Mouse (Mus musculus): Measurements from ENCODE around the gene Heca.
"Not testable (repeated sequence)": the region's sequence is repeated elsewhere in the genome, so short reads cannot be mapped to it uniquely, and the experiment has no call there.

The Heca gene

GRCm38 (mm10) chr10:17878002-17878919 lies 69.6 kb downstream of the Heca start:
- no peak for DNase-seq

- DNase-seq, result peak; percentile 49 to 57
Measured at GRCm38 (mm10) chr10:17869822-17870662, 77.8 kb downstream of the Heca start.

GRCm38 (mm10) chr10:17860701-17861480 lies 87.0 kb downstream of the Heca start:
- no peak for DNase-seq

GRCm38 (mm10) chr10:17857647-17858261 lies 90.1 kb downstream of the Heca start:
- DNase-seq, result no peak

GRCm38 (mm10) chr10:17844781-17845537 lies 102.9 kb downstream of the Heca start:
- DNase-seq, result no peak

- DNase-seq, result no peak
Measured at GRCm38 (mm10) chr10:17842030-17842429, 105.8 kb downstream of the Heca start.

- no peak for DNase-seq
Measured at GRCm38 (mm10) chr10:17836275-17836674, 111.6 kb downstream of the Heca start.

- no peak for DNase-seq
Measured at GRCm38 (mm10) chr10:17835031-17835430, 112.8 kb downstream of the Heca start.

- DNase-seq, result no peak
Measured at GRCm38 (mm10) chr10:17831041-17831440, 116.8 kb downstream of the Heca start.

GRCm38 (mm10) chr10:17829205-17829604 lies 118.7 kb downstream of the Heca start:
- DNase-seq, result no peak

- DNase-seq, result no peak
Measured at GRCm38 (mm10) chr10:17827391-17827790, 120.5 kb downstream of the Heca start.

- DNase-seq, result not testable (repeated sequence)
Measured at GRCm38 (mm10) chr10:17820422-17820821, 127.4 kb downstream of the Heca start.

Data from thymus, postnatal 36 days (tissue).